Mouse (Mus musculus): ENCODE data around the gene Psmb10. TPM values are rescaled to one million over a fixed set of nuclear protein-coding genes. Genes with fewer than 3 reads are reported as not detected.
A peak's percentile ranks its signal among the peaks of the same experiment; 100 is the strongest.

Gene Psmb10
- polyA plus RNA-seq, 1 experiment from 2014 or later = 22.9 TPM

- 83% methylated on average over 10 of the region's 10 CpGs for WGBS
- Histone ChIP-seq H3K36me3 (peaks cover 26% of the 10 kb centered on the region), H3K9ac (no peak overlapping the region), H3K4me3 (no peak overlapping the region), H3K4me1 (peaks cover 19% of the 10 kb centered on the region), H3K9me3 (no peaks in the 10 kb centered on the region), H3K27me3 (no peaks in the 10 kb centered on the region), H3K4me2 (replicated peaks) (no peak overlapping the region), H3K27ac (no peak overlapping the region)
- no peak for ATAC-seq (ENCODE audit: insufficient number of reproducible peaks, insufficient read depth, low FRiP score, low TSS enrichment)
Measured at GRCm38 (mm10) chr8:105961536-105961935, 23.3 kb upstream of the Psmb10 start.

- Histone ChIP-seq H3K4me3 (no peak overlapping the region), H3K27ac (no peak overlapping the region), H3K4me1 (peaks cover 15% of the 10 kb centered on the region), H3K9me3 (no peaks in the 10 kb centered on the region), H3K27me3 (no peaks in the 10 kb centered on the region), H3K36me3 (peaks cover 28% of the 10 kb centered on the region), H3K4me2 (replicated peaks) (no peak overlapping the region), H3K9ac (no peak overlapping the region)
- WGBS = 76% methylated on average over 14 of the region's 14 CpGs
- no peak for ATAC-seq (ENCODE audit: insufficient number of reproducible peaks, insufficient read depth, low FRiP score, low TSS enrichment)
Measured at GRCm38 (mm10) chr8:105961101-105961500, 22.9 kb upstream of the Psmb10 start.

GRCm38 (mm10) chr8:105959350-105959749 is 21.1 kb upstream of the Psmb10 start:
- Histone ChIP-seq H3K36me3 (peaks cover 38% of the 10 kb centered on the region), H3K4me1 (peaks cover 6% of the 10 kb centered on the region)
- WGBS = 86% methylated on average over 7 of the region's 7 CpGs

GRCm38 (mm10) chr8:105957813-105958212 is 19.6 kb upstream of the Psmb10 start:
- 66% methylated on average over 3 of the region's 4 CpGs for WGBS
- Histone ChIP-seq H3K36me3 (peaks cover 53% of the 10 kb centered on the region), H3K4me1 (no peaks in the 10 kb centered on the region; the same call in 1 of the 2 replicates), H3K4me2 (replicated peaks) (no peak overlapping the region), H3K9me3 (no peaks in the 10 kb centered on the region), H3K27me3 (no peaks in the 10 kb centered on the region), H3K27ac (no peak overlapping the region), H3K9ac (no peak overlapping the region), H3K4me3 (no peak overlapping the region)
- ATAC-seq (ENCODE audit: insufficient number of reproducible peaks, insufficient read depth, low FRiP score, low TSS enrichment) = no peak

More at GRCm38 (mm10) chr8:105959350-105959749, 21.1 kb upstream of the Psmb10 start:
- H3K4me2 ChIP-seq (replicated peaks) = no peak overlapping the region
- no peaks in the 10 kb centered on the region for H3K27me3 ChIP-seq
- no peak for ATAC-seq (ENCODE audit: insufficient number of reproducible peaks, insufficient read depth, low FRiP score, low TSS enrichment)
- no peak overlapping the region for H3K27ac ChIP-seq
- H3K4me3 ChIP-seq = no peak overlapping the region
- no peaks in the 10 kb centered on the region for H3K9me3 ChIP-seq
- H3K9ac ChIP-seq = no peak overlapping the region

GRCm38 (mm10) chr8:105956556-105956955 is 18.3 kb upstream of the Psmb10 start:
- Histone ChIP-seq H3K4me2 (replicated peaks) (no peak overlapping the region), H3K4me3 (no peak overlapping the region), H3K9me3 (no peaks in the 10 kb centered on the region), H3K9ac (no peak overlapping the region), H3K36me3 (peaks cover 59% of the 10 kb centered on the region), H3K4me1 (no peaks in the 10 kb centered on the region), H3K27ac (no peak overlapping the region), H3K27me3 (no peaks in the 10 kb centered on the region)
- no peak for ATAC-seq (ENCODE audit: insufficient number of reproducible peaks, insufficient read depth, low FRiP score, low TSS enrichment)
- 93% methylated on average over 4 of the region's 4 CpGs for WGBS

GRCm38 (mm10) chr8:105951057-105951659 is 12.9 kb upstream of the Psmb10 start:
- 0 out of 2 replicates have a peak overlapping the region, but pooled peaks have one; percentile 43 for H3K27ac ChIP-seq
- no peak overlapping the region for H3K4me2 ChIP-seq (replicated peaks)
- 13% methylated on average over 7 of the region's 7 CpGs for WGBS
- no peak overlapping the region for H3K9ac ChIP-seq
- H3K4me1 ChIP-seq = no peaks in the 10 kb centered on the region
- H3K27me3 ChIP-seq = no peaks in the 10 kb centered on the region
- peaks cover 84% of the 10 kb centered on the region for H3K36me3 ChIP-seq
- H3K9me3 ChIP-seq = no peaks in the 10 kb centered on the region
- ATAC-seq (ENCODE audit: insufficient number of reproducible peaks, insufficient read depth, low FRiP score, low TSS enrichment) = peak; percentile 13; the same call in 1 of the 2 replicates
- no peak overlapping the region for H3K4me3 ChIP-seq

GRCm38 (mm10) chr8:105949350-105949749 is 11.1 kb upstream of the Psmb10 start:
- 88% methylated on average over 10 of the region's 10 CpGs for WGBS
- no peak overlapping the region for H3K4me3 ChIP-seq
- no peak overlapping the region for H3K27ac ChIP-seq
- H3K9ac ChIP-seq = no peak overlapping the region
- H3K4me1 ChIP-seq = no peaks in the 10 kb centered on the region
- H3K27me3 ChIP-seq = no peaks in the 10 kb centered on the region
- H3K36me3 ChIP-seq = peaks cover 90% of the 10 kb centered on the region
- ATAC-seq (ENCODE audit: insufficient number of reproducible peaks, insufficient read depth, low FRiP score, low TSS enrichment) = no peak
- no peak overlapping the region for H3K4me2 ChIP-seq (replicated peaks)
- no peaks in the 10 kb centered on the region for H3K9me3 ChIP-seq

- H3K9ac ChIP-seq = 0 out of 2 replicates have a peak within 1 kb of the TSS, but pooled peaks have one; percentile 4
- no peak within 1 kb of the TSS for H3K4me3 ChIP-seq
- 76% methylated on average over 7 of the region's 8 CpGs for WGBS
- H3K36me3 ChIP-seq = peaks cover 65% of the 10 kb centered on the region
- H3K27ac ChIP-seq = no peak within 1 kb of the TSS
- no peak within 1 kb of the TSS for H3K4me2 ChIP-seq (replicated peaks)
- no peak for ATAC-seq (ENCODE audit: insufficient number of reproducible peaks, insufficient read depth, low FRiP score, low TSS enrichment)
- H3K27me3 ChIP-seq = no peaks in the 10 kb centered on the region
- no peaks in the 10 kb centered on the region for H3K9me3 ChIP-seq
- no peaks in the 10 kb centered on the region for H3K4me1 ChIP-seq
Measured at GRCm38 (mm10) chr8:105943321-105943739, 5.1 kb upstream of the Psmb10 start, which contains the start of gene Lcat. TSS of gene Lcat (minus strand) at chr8:105943382.

- Histone ChIP-seq H3K36me3 (peaks cover 58% of the 10 kb centered on the region), H3K27ac (no peak overlapping the region), H3K9ac (0 out of 2 replicates have a peak overlapping the region, but pooled peaks have one; percentile 4), H3K4me3 (no peak overlapping the region), H3K4me1 (no peaks in the 10 kb centered on the region), H3K9me3 (no peaks in the 10 kb centered on the region), H3K4me2 (replicated peaks) (no peak overlapping the region), H3K27me3 (no peaks in the 10 kb centered on the region)
- ATAC-seq (ENCODE audit: insufficient number of reproducible peaks, insufficient read depth, low FRiP score, low TSS enrichment) = no peak
- 93% methylated on average over 5 of the region's 5 CpGs for WGBS
Measured at GRCm38 (mm10) chr8:105942542-105942941, 4.3 kb upstream of the Psmb10 start.

GRCm38 (mm10) chr8:105942026-105942425 is 3.8 kb upstream of the Psmb10 start:
- ATAC-seq (ENCODE audit: insufficient number of reproducible peaks, insufficient read depth, low FRiP score, low TSS enrichment) = no peak
- no peaks in the 10 kb centered on the region for H3K27me3 ChIP-seq
- no peak overlapping the region for H3K4me3 ChIP-seq
- no peak overlapping the region for H3K9ac ChIP-seq
- H3K36me3 ChIP-seq = peaks cover 53% of the 10 kb centered on the region
- no peak overlapping the region for H3K4me2 ChIP-seq (replicated peaks)
- no peaks in the 10 kb centered on the region for H3K4me1 ChIP-seq
- no peak overlapping the region for H3K27ac ChIP-seq
- 90% methylated on average over 11 of the region's 11 CpGs for WGBS
- no peaks in the 10 kb centered on the region for H3K9me3 ChIP-seq

GRCm38 (mm10) chr8:105937496-105938305 is 543 bp downstream of the Psmb10 start:
- peak; percentile 31; the same call in 1 of the 2 replicates for ATAC-seq (ENCODE audit: insufficient number of reproducible peaks, insufficient read depth, low FRiP score, low TSS enrichment)
- Histone ChIP-seq H3K4me3 (peak overlapping the region; percentile 65), H3K9me3 (no peaks in the 10 kb centered on the region), H3K36me3 (peaks cover 19% of the 10 kb centered on the region), H3K9ac (peak overlapping the region; percentile 63), H3K27ac (peak overlapping the region; percentile 76), H3K4me2 (replicated peaks) (peak overlapping the region; percentile 66), H3K27me3 (no peaks in the 10 kb centered on the region), H3K4me1 (peaks cover 12% of the 10 kb centered on the region; the same call in 1 of the 2 replicates)
- 2% methylated on average over 33 of the region's 33 CpGs for WGBS

All from embryonic facial prominence, embryonic 12.5 days (tissue).